Mouse (Mus musculus) stomach, embryonic 16.5 days (tissue): Measurements from ENCODE around the gene Gtf2ird1. TPM values are rescaled to one million over a fixed set of nuclear protein-coding genes. Genes with fewer than 3 reads are reported as not detected.
A peak's percentile ranks its signal among the peaks of the same experiment; 100 is the strongest.
"Not testable (repeated sequence)": the region's sequence is repeated elsewhere in the genome, so short reads cannot be mapped to it uniquely, and the experiment has no call there.

Experiments used
- ATAC-seq: fragments of 200-750 bp; cut with Nextera tagmentation; 2 replicates; pipeline ENCODE4 v1.8.0; 2017; ENCODE audit warnings: moderate number of reproducible peaks, moderate TSS enrichment; ENCODE audit not compliant: insufficient read depth, low FRiP score
- H3K27ac ChIP-seq: fragments of 300-500 bp; sonication (generic); 2 replicates; pipeline ENCODE4 v1.5.1; 2014; ENCODE audit warnings: low read length
- H3K27me3 ChIP-seq: fragments of 300-500 bp; sonication (generic); 2 replicates; pipeline ENCODE4 v1.6.1; 2014; ENCODE audit warnings: low read length, control low read depth, mixed read lengths; ENCODE audit not compliant: control insufficient read depth, insufficient read depth
- H3K36me3 ChIP-seq: fragments of 300-500 bp; sonication (generic); 2 replicates; pipeline ENCODE4 v1.6.1; 2014; ENCODE audit warnings: low read length; ENCODE audit not compliant: control insufficient read depth, insufficient read depth
- H3K4me1 ChIP-seq: fragments of 300-500 bp; sonication (generic); 2 replicates; pipeline ENCODE4 v1.6.1; 2014; ENCODE audit warnings: low read length, control low read depth, mixed read lengths; ENCODE audit not compliant: control insufficient read depth, insufficient read depth
- H3K4me2 ChIP-seq: fragments of 300-500 bp; sonication (generic); 2 replicates; pipeline ENCODE4 v1.6.1; 2014; ENCODE audit warnings: low read depth, low read length, mixed read lengths
- H3K4me3 ChIP-seq: fragments of 300-500 bp; sonication (generic); replicated peaks from 2 replicates; pipeline ENCODE4 v1.5.1; 2014; ENCODE audit warnings: mild to moderate bottlenecking, low read length
- H3K9ac ChIP-seq: fragments of 300-500 bp; sonication (generic); 2 replicates; pipeline ENCODE4 v1.6.1; 2014; ENCODE audit warnings: low read length
- H3K9me3 ChIP-seq: fragments of 300-500 bp; sonication (generic); replicated peaks from 2 replicates; pipeline ENCODE4 v1.6.1; 2016; ENCODE audit warnings: low read length, control low read depth; ENCODE audit not compliant: control insufficient read depth
- WGBS: fragments of 180-500 bp; shearing (Covaris S2); extraction: QIAGEN DNeasy Blood & Tissue Kit; methylation state at CpG from one replicate; pipeline ENCODE4 v1.1.7; 2014; 5-methylcytosine and 5-hydroxymethylcytosine counted together
- polyA plus RNA-seq: library from polyadenylated mRNA; unstranded; fragments of >200 nt; fragmentation: Nextera tagmentation; extraction: Ambion mirVana; gene quantifications from 2 replicates; pipeline ENCODE4 v1.2.1, GENCODE M21; 2015

Gene Gtf2ird1
- polyA plus RNA-seq, 1 experiment from 2014 or later, result 75.0 TPM

GRCm38 (mm10) chr5:134343530-134343929, 113.0 kb downstream of the Gtf2ird1 start:
- not testable (repeated sequence) for H3K9me3 ChIP-seq, H3K9ac ChIP-seq, H3K4me2 ChIP-seq, H3K27ac ChIP-seq, H3K4me3 ChIP-seq, H3K4me1 ChIP-seq, H3K36me3 ChIP-seq, ATAC-seq, H3K27me3 ChIP-seq
- WGBS, result 95% methylated on average over 3 of the region's 4 CpGs

DNA sequence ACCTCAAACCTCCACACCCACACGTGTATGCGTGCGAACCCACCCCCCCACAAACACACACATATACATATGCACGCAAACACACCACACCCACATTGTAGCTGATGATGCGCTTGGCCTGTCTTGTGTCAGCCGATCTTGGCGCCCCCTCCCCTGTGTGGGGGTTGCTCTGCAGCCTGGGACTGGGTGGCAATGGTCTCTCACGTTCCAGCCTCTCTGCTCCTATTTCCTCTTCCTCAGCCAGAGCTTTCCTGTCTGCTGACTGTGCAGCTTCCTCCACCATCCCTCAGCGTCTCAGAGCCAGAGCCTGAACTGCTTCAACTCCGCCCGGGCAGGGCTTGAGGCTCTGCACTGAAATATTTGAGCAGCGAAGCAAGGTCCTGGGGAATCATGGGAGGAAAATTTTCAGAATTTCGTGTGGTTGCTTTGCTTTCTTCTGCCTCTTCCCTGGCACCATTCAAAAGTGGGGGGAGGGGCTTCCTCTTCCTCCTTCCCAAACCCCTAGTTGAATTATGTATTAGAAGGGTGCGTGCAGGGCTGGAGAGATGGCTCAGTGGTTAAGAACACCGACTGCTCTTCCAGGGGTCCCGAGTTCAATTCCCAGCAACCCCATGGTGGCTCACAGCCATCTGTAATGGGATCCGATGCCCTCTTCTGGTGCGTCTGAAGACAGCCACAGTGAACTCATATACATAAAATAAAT, 113.9 kb downstream of the Gtf2ird1 start:
- no peaks in the 10 kb centered on the region for H3K9me3 ChIP-seq
- H3K4me3 ChIP-seq, result no peak overlapping the region
- ATAC-seq, result peak; percentile 54; the same call in 1 of the 2 replicates
- no peak overlapping the region for H3K9ac ChIP-seq
- no peak overlapping the region for H3K27ac ChIP-seq
- H3K27me3 ChIP-seq, result no peaks in the 10 kb centered on the region
- H3K36me3 ChIP-seq, result no peaks in the 10 kb centered on the region
- 0 out of 2 replicates have a peak overlapping the region, but pooled peaks have one; percentile 2 for H3K4me2 ChIP-seq
- H3K4me1 ChIP-seq, result no peaks in the 10 kb centered on the region
- WGBS, result 66% methylated on average over 18 of the region's 18 CpGs

DNA sequence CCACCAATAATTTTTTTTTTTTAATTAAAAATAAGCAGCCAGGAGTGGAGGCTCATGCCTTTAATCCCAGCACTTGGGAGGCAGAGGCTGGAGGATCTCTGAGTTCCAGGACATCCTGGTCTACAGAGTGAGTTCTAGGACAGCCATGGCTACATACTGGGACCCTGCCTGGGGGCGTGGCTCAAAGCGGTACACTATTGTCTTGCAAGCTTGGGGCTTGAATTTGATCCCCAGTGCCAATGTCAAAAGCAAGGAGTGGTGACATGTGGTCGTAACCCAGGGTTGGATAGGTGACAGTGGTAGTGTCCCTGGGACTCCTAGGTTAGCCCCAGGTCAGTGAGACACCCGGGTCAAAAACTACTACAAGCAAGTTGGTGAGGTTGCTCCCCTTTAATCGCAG, 114.8 kb downstream of the Gtf2ird1 start:
- Histone ChIP-seq H3K36me3 (no peaks in the 10 kb centered on the region), H3K9ac (no peak overlapping the region), H3K4me2 (no peak overlapping the region), H3K27ac (no peak overlapping the region), H3K9me3 (no peaks in the 10 kb centered on the region), H3K4me3 (no peak overlapping the region), H3K27me3 (no peaks in the 10 kb centered on the region), H3K4me1 (no peaks in the 10 kb centered on the region)
- WGBS, result 90% methylated on average over 5 of the region's 5 CpGs
- ATAC-seq, result no peak

DNA sequence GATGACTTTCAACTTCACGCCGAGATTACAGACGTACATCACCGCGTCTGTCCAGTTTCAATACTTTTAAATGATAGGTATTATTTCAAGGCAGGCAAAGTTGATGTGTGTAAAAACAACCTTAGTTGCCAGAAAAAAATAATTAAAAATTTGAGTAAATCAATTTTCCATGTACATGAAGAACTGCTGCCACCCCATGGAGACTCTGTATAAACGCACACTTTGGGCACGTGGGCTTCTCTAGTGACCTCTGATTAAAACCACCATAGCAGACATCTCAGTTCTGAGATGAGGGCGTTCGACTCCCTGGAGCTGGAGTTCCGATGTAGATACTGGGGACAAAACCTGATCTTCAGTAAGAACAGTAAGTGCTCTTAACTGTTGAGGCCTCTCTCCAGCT, 115.2 kb downstream of the Gtf2ird1 start:
- Histone ChIP-seq H3K36me3 (no peaks in the 10 kb centered on the region), H3K4me3 (no peak overlapping the region), H3K9ac (no peak overlapping the region), H3K27ac (no peak overlapping the region), H3K4me2 (no peak overlapping the region), H3K27me3 (no peaks in the 10 kb centered on the region), H3K9me3 (no peaks in the 10 kb centered on the region), H3K4me1 (no peaks in the 10 kb centered on the region)
- 58% methylated on average over 10 of the region's 10 CpGs for WGBS
- no peak for ATAC-seq

GRCm38 (mm10) chr5:134340101-134340522, 116.4 kb downstream of the Gtf2ird1 start:
- Histone ChIP-seq H3K36me3 (no peaks in the 10 kb centered on the region), H3K27ac (no peak overlapping the region), H3K9ac (no peak overlapping the region; the same call in 1 of the 2 replicates), H3K27me3 (no peaks in the 10 kb centered on the region), H3K9me3 (no peaks in the 10 kb centered on the region), H3K4me3 (no peak overlapping the region), H3K4me1 (no peaks in the 10 kb centered on the region), H3K4me2 (no peak overlapping the region)
- ATAC-seq, result no peak
- 30% methylated on average over 6 of the region's 6 CpGs for WGBS

GRCm38 (mm10) chr5:134337012-134337411, 119.5 kb downstream of the Gtf2ird1 start:
- H3K9ac ChIP-seq, H3K27ac ChIP-seq, H3K9me3 ChIP-seq, H3K27me3 ChIP-seq, H3K4me2 ChIP-seq, H3K4me3 ChIP-seq, H3K36me3 ChIP-seq, ATAC-seq, H3K4me1 ChIP-seq: not testable (repeated sequence)
- 75% methylated on average over 2 of the region's 2 CpGs for WGBS

DNA sequence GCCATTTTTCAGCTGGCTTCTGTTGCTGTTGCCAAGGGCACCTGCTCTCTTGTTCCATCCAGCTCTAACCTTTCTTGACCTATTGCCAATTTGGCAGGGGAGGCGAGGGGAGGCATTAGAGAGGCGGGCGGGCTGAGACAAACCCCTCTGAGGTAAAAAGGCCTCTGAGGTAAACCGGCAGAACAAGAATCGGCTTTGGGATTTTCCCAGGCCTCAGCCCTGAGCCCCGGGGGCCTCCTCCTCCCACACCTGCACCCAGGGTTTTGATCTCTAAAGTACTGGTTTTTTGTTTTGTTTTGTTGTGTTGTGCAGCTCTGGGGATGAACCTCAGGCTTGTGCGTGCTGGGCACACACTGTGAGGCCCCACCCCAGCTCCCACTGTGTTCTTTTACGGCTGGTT, 123.8 kb downstream of the Gtf2ird1 start:
- peak; percentile 71 for ATAC-seq
- Histone ChIP-seq H3K27ac (peak overlapping the region; percentile 79), H3K4me2 (peak overlapping the region; percentile 24; the same call in 1 of the 2 replicates), H3K4me1 (no peaks in the 10 kb centered on the region), H3K9me3 (no peaks in the 10 kb centered on the region), H3K4me3 (no peak overlapping the region), H3K27me3 (no peaks in the 10 kb centered on the region), H3K9ac (no peak overlapping the region), H3K36me3 (no peaks in the 10 kb centered on the region)
- WGBS, result 37% methylated on average over 8 of the region's 8 CpGs

DNA sequence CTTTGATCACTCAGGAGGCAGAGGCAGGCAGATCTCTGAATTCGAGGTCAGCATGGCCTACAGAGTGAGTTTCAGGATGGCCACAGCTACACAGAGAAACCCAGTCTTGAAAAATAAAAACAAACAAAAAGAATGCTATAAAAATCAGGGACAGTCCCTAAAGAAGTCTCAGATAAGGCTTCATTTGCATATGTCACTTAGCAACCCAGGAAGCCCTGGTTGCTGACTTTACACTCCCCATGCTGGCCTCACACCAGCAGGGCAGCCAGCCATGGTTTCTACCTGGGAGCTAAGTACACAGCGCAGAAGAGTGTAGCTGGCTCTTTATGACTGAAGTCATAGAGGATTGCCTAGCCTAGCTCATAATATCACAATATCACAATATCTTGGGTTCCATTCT, 126.4 kb downstream of the Gtf2ird1 start:
- 89% methylated on average over 2 of the region's 2 CpGs for WGBS
- H3K27me3 ChIP-seq, result no peaks in the 10 kb centered on the region

GRCm38 (mm10) chr5:134329311-134329710, 127.2 kb downstream of the Gtf2ird1 start:
- Histone ChIP-seq H3K9me3 (no peaks in the 10 kb centered on the region), H3K27me3 (no peaks in the 10 kb centered on the region), H3K36me3 (no peaks in the 10 kb centered on the region), H3K4me1 (0 out of 2 replicates have a peak, but pooled peaks cover 4% of the 10 kb centered on the region), H3K4me3 (no peak overlapping the region), H3K4me2 (no peak overlapping the region), H3K27ac (no peak overlapping the region), H3K9ac (no peak overlapping the region)
- WGBS, result 61% methylated on average over 4 of the region's 4 CpGs
- ATAC-seq, result no peak

More for the DNA sequence above, 126.4 kb downstream of the Gtf2ird1 start:
- Histone ChIP-seq H3K4me1 (0 out of 2 replicates have a peak, but pooled peaks cover 4% of the 10 kb centered on the region), H3K9me3 (no peaks in the 10 kb centered on the region), H3K27ac (no peak overlapping the region), H3K4me3 (no peak overlapping the region), H3K4me2 (no peak overlapping the region), H3K36me3 (no peaks in the 10 kb centered on the region), H3K9ac (no peak overlapping the region)
- peak; percentile 50; the same call in 1 of the 2 replicates for ATAC-seq
